Mouse (Mus musculus) midbrain, postnatal 0 days (tissue): ENCODE data around the gene Olfr1221. TPM values are rescaled to one million over a fixed set of nuclear protein-coding genes. Genes with fewer than 3 reads are reported as not detected.

ENCODE experiments used
- ATAC-seq: fragments of 200-750 bp; cut with Nextera tagmentation; 2 replicates; pipeline ENCODE4 v1.8.0; 2017; ENCODE audit warnings: moderate number of reproducible peaks, mild to moderate bottlenecking, moderate TSS enrichment, moderate library complexity; ENCODE audit not compliant: low FRiP score
- DNase-seq: peaks from one replicate; pipeline ENCODE4 v3.0.0-alpha.2; 2015; ENCODE audit warnings: low spot score
- H3K27ac ChIP-seq: fragments of 300-500 bp; sonication (generic); 2 replicates; pipeline ENCODE4 v1.5.1; 2014; ENCODE audit warnings: low read depth, mild to moderate bottlenecking, low read length, mixed read lengths
- H3K27me3 ChIP-seq: fragments of 300-500 bp; sonication (generic); 2 replicates; pipeline ENCODE4 v1.6.1; 2014; ENCODE audit warnings: low read length, control low read depth, mixed read lengths; ENCODE audit not compliant: insufficient read depth
- H3K36me3 ChIP-seq: fragments of 300-500 bp; sonication (generic); 2 replicates; pipeline ENCODE4 v1.6.1; 2014; ENCODE audit warnings: low read length, control low read depth, mixed read lengths; ENCODE audit not compliant: insufficient read depth
- H3K4me1 ChIP-seq: fragments of 300-500 bp; sonication (generic); 2 replicates; pipeline ENCODE4 v1.6.1; 2014; ENCODE audit warnings: mild to moderate bottlenecking, control low read depth, antibody characterized with exemption, low read length, mixed read lengths; ENCODE audit not compliant: insufficient read depth
- H3K4me2 ChIP-seq: fragments of 300-500 bp; sonication (generic); 2 replicates; pipeline ENCODE4 v1.6.1; 2014; ENCODE audit warnings: low read depth, mild to moderate bottlenecking, low read length, mixed read lengths; ENCODE audit not compliant: poor library complexity, severe bottlenecking
- H3K4me3 ChIP-seq: fragments of 300-500 bp; sonication (generic); 2 replicates; pipeline ENCODE4 v1.5.1; 2014; ENCODE audit warnings: low read depth, mild to moderate bottlenecking, low read length, moderate library complexity
- H3K9ac ChIP-seq: fragments of 300-500 bp; sonication (generic); replicated peaks from 2 replicates; pipeline ENCODE4 v1.6.1; 2014; ENCODE audit warnings: mild to moderate bottlenecking, low read length, moderate library complexity, mixed read lengths; ENCODE audit not compliant: poor library complexity, severe bottlenecking
- H3K9me3 ChIP-seq: fragments of 300-500 bp; sonication (generic); 2 replicates; pipeline ENCODE4 v1.6.1; 2016; ENCODE audit warnings: low read length, control low read depth
- CTCF ChIP-seq: IDR thresholded peaks from 2 replicates; pipeline ENCODE4 v1.5.1; 2016; ENCODE audit warnings: antibody characterized with exemption, mild to moderate bottlenecking
- WGBS: fragments of 180-500 bp; shearing (Covaris S2); extraction: QIAGEN DNeasy Blood & Tissue Kit; methylation state at CpG from one replicate; pipeline ENCODE4 v1.1.7; 2014; 5-methylcytosine and 5-hydroxymethylcytosine counted together
- polyA plus RNA-seq: library from polyadenylated mRNA; unstranded; fragments of >200 nt; fragmentation: Nextera tagmentation; extraction: Ambion mirVana; gene quantifications from 2 replicates; pipeline ENCODE4 v1.2.1, GENCODE M21; 2015
- total RNA-seq: library from RNA; depleted of rRNA; stranded (reverse); fragments of >200 nt; gene quantifications from 2 replicates; pipeline ENCODE4 v1.2.3, GENCODE M21; 2014; rRNA removed

Olfr1221 gene
- total and polyA plus RNA-seq, 2 experiments from 2014 or later: not detected

DNA sequence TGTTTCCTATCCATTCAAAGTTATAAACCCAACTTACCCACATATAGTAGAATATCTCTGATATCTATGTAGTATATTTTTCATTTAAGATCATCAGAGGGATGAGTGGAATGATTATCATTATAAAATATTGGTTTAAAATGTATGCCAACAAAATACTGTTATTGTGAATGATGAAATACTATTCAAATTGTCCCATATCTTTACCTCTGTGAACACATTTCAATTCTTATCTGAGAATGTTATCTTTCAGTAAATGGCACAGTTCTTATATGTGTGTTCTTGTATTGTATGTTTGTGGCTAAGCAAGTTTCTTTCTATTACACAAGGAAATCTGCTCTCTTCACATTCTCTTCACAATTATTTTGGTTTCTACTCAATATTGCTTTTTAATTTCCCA, 11.4 kb downstream of the Olfr1221 start:
- ATAC-seq (no peak), DNase-seq (no peak)
- H3K4me2 ChIP-seq: no peak overlapping the region
- no peak for TF ChIP-seq CTCF
- H3K4me3 ChIP-seq: no peak overlapping the region
- H3K4me1 ChIP-seq: no peaks in the 10 kb centered on the region
- no peaks in the 10 kb centered on the region for H3K36me3 ChIP-seq
- no peak overlapping the region for H3K9ac ChIP-seq
- H3K27me3 ChIP-seq: no peaks in the 10 kb centered on the region
- no peak overlapping the region for H3K27ac ChIP-seq
- no peaks in the 10 kb centered on the region for H3K9me3 ChIP-seq

DNA sequence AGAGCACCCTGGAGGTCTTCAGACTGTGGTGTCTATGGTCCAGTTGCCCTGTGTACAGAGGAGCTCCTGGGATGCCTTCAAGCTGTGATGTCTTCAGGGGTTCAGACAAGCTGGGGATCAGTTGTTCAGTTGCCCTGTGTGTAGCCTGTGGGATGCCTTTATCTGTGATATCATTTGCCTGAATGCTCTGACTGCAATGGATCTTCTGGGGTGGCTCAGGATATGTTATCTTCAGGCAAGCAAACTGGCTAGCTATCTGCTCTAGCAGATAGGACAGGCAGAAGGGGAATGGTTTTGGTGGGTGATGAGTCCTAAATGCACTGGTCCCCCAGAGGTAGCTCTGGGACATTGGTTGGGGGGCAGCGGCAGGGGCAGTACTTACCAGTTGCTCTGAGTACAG, 23.2 kb downstream of the Olfr1221 start:
- no peaks in the 10 kb centered on the region for H3K27me3 ChIP-seq
- ATAC-seq (no peak), DNase-seq (no peak)
- WGBS: 92% methylated on average over 1 of the region's 1 CpGs
- H3K4me2 ChIP-seq: no peak overlapping the region
- H3K36me3 ChIP-seq: no peaks in the 10 kb centered on the region
- H3K4me1 ChIP-seq: no peaks in the 10 kb centered on the region
- no peak for TF ChIP-seq CTCF
- no peak overlapping the region for H3K4me3 ChIP-seq
- no peaks in the 10 kb centered on the region for H3K9me3 ChIP-seq
- H3K27ac ChIP-seq: no peak overlapping the region
- H3K9ac ChIP-seq: no peak overlapping the region

DNA sequence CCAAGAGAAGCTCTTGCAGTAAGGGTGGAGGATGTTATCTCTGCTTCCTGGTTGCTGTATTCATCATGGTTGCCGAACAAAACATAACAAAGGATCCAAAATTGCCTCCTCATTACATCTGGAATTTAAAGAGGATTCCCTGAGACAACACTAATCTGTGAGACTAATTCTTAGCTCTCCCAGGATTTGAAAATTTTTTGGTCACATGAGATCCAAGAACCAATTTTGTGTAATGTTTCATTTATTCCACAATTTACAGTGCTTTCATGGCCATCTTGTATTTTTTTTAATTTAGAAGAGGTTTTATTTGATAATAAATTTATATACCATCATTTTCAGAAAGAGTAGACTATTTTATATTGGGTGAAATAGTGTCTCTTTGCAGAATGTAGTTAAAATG, 33.7 kb downstream of the Olfr1221 start, which contains the start of gene Olfr1219:
TSS of gene Olfr1219 (minus strand) at position 101 of the 400 bp plus-strand sequence.
- no peak for ATAC-seq
- H3K9ac ChIP-seq: no peak within 1 kb of the TSS
- no peak for TF ChIP-seq CTCF

DNA sequence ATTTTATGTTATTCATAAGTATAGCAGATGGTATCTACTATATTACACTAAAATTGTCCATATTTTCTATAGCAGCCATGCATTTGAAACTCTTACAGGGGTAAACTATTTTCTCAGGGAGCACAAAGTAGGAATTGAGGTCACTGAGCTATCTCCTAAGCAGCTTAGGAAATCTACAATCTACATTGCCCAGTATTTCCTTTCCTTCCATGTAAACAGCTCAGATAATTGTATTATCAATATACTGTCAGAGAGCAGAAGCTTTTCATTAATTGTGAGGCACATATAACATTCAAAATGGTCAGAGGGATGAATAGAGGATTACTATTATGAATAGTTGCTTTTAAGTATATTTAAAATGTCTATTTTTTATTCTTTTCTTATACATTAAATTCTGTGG, 35.6 kb downstream of the Olfr1221 start:
- Histone ChIP-seq H3K4me2 (no peak overlapping the region), H3K9ac (no peak overlapping the region), H3K4me1 (no peaks in the 10 kb centered on the region), H3K9me3 (no peaks in the 10 kb centered on the region), H3K36me3 (no peaks in the 10 kb centered on the region), H3K4me3 (no peak overlapping the region), H3K27me3 (no peaks in the 10 kb centered on the region), H3K27ac (no peak overlapping the region)
- no peak for TF ChIP-seq CTCF
- no peak for ATAC-seq
- no peak for DNase-seq

More for the DNA sequence above, 33.7 kb downstream of the Olfr1221 start, which contains the start of gene Olfr1219:
- Histone ChIP-seq H3K4me3 (no peak within 1 kb of the TSS), H3K27ac (no peak within 1 kb of the TSS), H3K4me2 (no peak within 1 kb of the TSS), H3K36me3 (no peaks in the 10 kb centered on the region), H3K27me3 (no peaks in the 10 kb centered on the region), H3K9me3 (no peaks in the 10 kb centered on the region), H3K4me1 (no peaks in the 10 kb centered on the region)
- DNase-seq: no peak
- WGBS: 59% methylated on average over 1 of the region's 1 CpGs

DNA sequence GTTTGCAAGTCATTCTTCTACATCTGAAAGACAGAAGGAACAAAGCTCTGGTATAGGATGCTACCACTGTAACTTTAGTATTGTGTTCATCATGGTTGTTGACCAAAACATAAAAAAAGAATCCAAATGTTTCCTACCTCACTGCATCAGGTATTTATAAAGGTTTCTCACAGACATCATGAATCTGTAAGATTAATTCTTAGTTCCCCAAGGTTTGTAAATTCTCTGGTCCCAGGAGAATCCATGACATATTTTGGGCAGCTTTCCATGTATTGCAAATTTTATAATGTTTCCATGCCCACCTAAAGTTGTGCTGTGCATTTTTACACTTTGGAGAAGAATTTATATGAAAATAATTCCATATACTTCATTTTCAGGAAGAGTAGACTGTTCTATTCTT, 56.0 kb downstream of the Olfr1221 start, which contains the start of gene Olfr1218:
TSS of gene Olfr1218 (minus strand) at position 101 of the 400 bp plus-strand sequence.
- Histone ChIP-seq H3K9ac (no peak within 1 kb of the TSS), H3K4me2 (no peak within 1 kb of the TSS), H3K27ac (no peak within 1 kb of the TSS), H3K4me3 (no peak within 1 kb of the TSS), H3K4me1 (no peaks in the 10 kb centered on the region), H3K36me3 (no peaks in the 10 kb centered on the region), H3K9me3 (no peaks in the 10 kb centered on the region), H3K27me3 (no peaks in the 10 kb centered on the region)
- no peak for TF ChIP-seq CTCF
- ATAC-seq: no peak
- no peak for DNase-seq

Other genes starting within 250 kb of the Olfr1221 start
- gene Olfr1208, start 215.0 kb downstream of the Olfr1221 start, total RNA-seq: not detected in 2 replicates
- not detected in 2 replicates for gene Olfr1208, start 215.0 kb downstream of the Olfr1221 start, polyA plus RNA-seq
- gene Olfr1209, start 202.1 kb downstream of the Olfr1221 start, total RNA-seq: not detected in 2 replicates
- gene Olfr1209, start 202.1 kb downstream of the Olfr1221 start, polyA plus RNA-seq: not detected in 2 replicates
- not detected in 2 replicates for gene Olfr1211, start 179.2 kb downstream of the Olfr1221 start, total RNA-seq
- gene Olfr1211, start 179.2 kb downstream of the Olfr1221 start, polyA plus RNA-seq: not detected in 2 replicates
- not detected in 2 replicates for gene Olfr1212, start 163.3 kb downstream of the Olfr1221 start, total RNA-seq
- gene Olfr1212, start 163.3 kb downstream of the Olfr1221 start, polyA plus RNA-seq: not detected in 2 replicates
- gene Gm13762, start 137.0 kb downstream of the Olfr1221 start, total RNA-seq: not detected in 2 replicates
- not detected in 2 replicates for gene Gm13762, start 137.0 kb downstream of the Olfr1221 start, polyA plus RNA-seq
- gene Olfr1214, start 124.6 kb downstream of the Olfr1221 start, total RNA-seq: not detected in 2 replicates
- gene Olfr1214, start 124.6 kb downstream of the Olfr1221 start, polyA plus RNA-seq: not detected in 2 replicates
- not detected in 2 replicates for gene Olfr1215, start 110.3 kb downstream of the Olfr1221 start, total RNA-seq
- not detected in 2 replicates for gene Olfr1215, start 110.3 kb downstream of the Olfr1221 start, polyA plus RNA-seq
- not detected in 2 replicates for gene Olfr1216, start 98.9 kb downstream of the Olfr1221 start, total RNA-seq
- gene Olfr1216, start 98.9 kb downstream of the Olfr1221 start, polyA plus RNA-seq: not detected in 2 replicates
- not detected in 2 replicates for gene Olfr1217, start 85.2 kb downstream of the Olfr1221 start, total RNA-seq
- not detected in 2 replicates for gene Olfr1217, start 85.2 kb downstream of the Olfr1221 start, polyA plus RNA-seq
- gene Olfr1218, start 56.1 kb downstream of the Olfr1221 start, total RNA-seq: not detected in 2 replicates
- not detected in 2 replicates for gene Olfr1218, start 56.1 kb downstream of the Olfr1221 start, polyA plus RNA-seq
- not detected in 2 replicates for gene Olfr1219, start 33.8 kb downstream of the Olfr1221 start, total RNA-seq
- not detected in 2 replicates for gene Olfr1219, start 33.8 kb downstream of the Olfr1221 start, polyA plus RNA-seq
- not detected in 2 replicates for gene Olfr1220, start 10.4 kb downstream of the Olfr1221 start, total RNA-seq
- gene Olfr1220, start 10.4 kb downstream of the Olfr1221 start, polyA plus RNA-seq: not detected in 2 replicates
- gene Olfr1222, start 15.8 kb upstream of the Olfr1221 start, total RNA-seq: not detected in 2 replicates
- not detected in 2 replicates for gene Olfr1222, start 15.8 kb upstream of the Olfr1221 start, polyA plus RNA-seq
- not detected in 2 replicates for gene Olfr1223, start 34.3 kb upstream of the Olfr1221 start, total RNA-seq
- gene Olfr1223, start 34.3 kb upstream of the Olfr1221 start, polyA plus RNA-seq: not detected in 2 replicates
- not detected in 2 replicates for gene Olfr1224-ps1, start 46.8 kb upstream of the Olfr1221 start, total RNA-seq
- gene Olfr1224-ps1, start 46.8 kb upstream of the Olfr1221 start, polyA plus RNA-seq: not detected in 2 replicates
- gene Olfr1225, start 57.4 kb upstream of the Olfr1221 start, total RNA-seq: not detected in 2 replicates
- gene Olfr1225, start 57.4 kb upstream of the Olfr1221 start, polyA plus RNA-seq: not detected in 2 replicates
- gene Olfr1226, start 82.8 kb upstream of the Olfr1221 start, total RNA-seq: not detected in 2 replicates
- gene Olfr1226, start 82.8 kb upstream of the Olfr1221 start, polyA plus RNA-seq: not detected in 2 replicates
- not detected in 2 replicates for gene Olfr1228, start 136.8 kb upstream of the Olfr1221 start, total RNA-seq
- not detected in 2 replicates for gene Olfr1228, start 136.8 kb upstream of the Olfr1221 start, polyA plus RNA-seq
- not detected in 2 replicates for gene Olfr1229, start 170.7 kb upstream of the Olfr1221 start, total RNA-seq
- not detected in 2 replicates for gene Olfr1229, start 170.7 kb upstream of the Olfr1221 start, polyA plus RNA-seq
- gene Olfr1230, start 180.0 kb upstream of the Olfr1221 start, total RNA-seq: not detected in 2 replicates
- gene Olfr1230, start 180.0 kb upstream of the Olfr1221 start, polyA plus RNA-seq: not detected in 2 replicates
- gene Olfr1231, start 189.8 kb upstream of the Olfr1221 start, total RNA-seq: not detected in 2 replicates
- not detected in 2 replicates for gene Olfr1231, start 189.8 kb upstream of the Olfr1221 start, polyA plus RNA-seq
- gene Olfr1232, start 212.4 kb upstream of the Olfr1221 start, total RNA-seq: not detected in 2 replicates
- gene Olfr1232, start 212.4 kb upstream of the Olfr1221 start, polyA plus RNA-seq: not detected in 2 replicates
- gene Olfr1233, start 225.1 kb upstream of the Olfr1221 start, total RNA-seq: not detected in 2 replicates
- not detected in 2 replicates for gene Olfr1233, start 225.1 kb upstream of the Olfr1221 start, polyA plus RNA-seq
- gene Olfr1234, start 247.6 kb upstream of the Olfr1221 start, total RNA-seq: not detected in 2 replicates
- gene Olfr1234, start 247.6 kb upstream of the Olfr1221 start, polyA plus RNA-seq: not detected in 2 replicates